Mouse (Mus musculus) cerebellum, adult 8-10 months (tissue): ENCODE measurements around the gene Ifna16.

Experiments
- DNase-seq: peaks from one replicate; pipeline ENCODE4 v3.0.0; 2022

Ifna16 gene

GRCm38 (mm10) chr4:88641077-88641831, 35.5 kb downstream of the Ifna16 start:
- DNase-seq: peak; percentile 95

DNA sequence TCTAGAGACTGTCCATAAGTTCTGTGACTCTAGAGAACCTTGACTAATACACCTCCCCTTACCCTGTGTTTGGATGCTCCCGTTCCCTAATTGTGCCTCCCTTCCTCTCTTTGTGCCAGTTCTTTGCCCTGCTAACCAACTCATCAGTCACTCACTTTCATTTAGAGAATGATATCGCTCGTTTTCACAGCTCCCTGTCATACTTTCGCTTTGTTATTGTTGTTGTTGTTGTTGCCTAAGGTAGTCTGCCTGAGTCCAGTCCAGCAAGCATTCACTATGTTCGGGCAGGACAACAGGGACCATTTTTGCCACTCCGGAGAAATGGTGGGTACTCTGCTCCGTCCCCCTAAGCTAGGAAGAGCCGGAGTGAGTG, 36.0 kb downstream of the Ifna16 start:
- DNase-seq: no peak

DNA sequence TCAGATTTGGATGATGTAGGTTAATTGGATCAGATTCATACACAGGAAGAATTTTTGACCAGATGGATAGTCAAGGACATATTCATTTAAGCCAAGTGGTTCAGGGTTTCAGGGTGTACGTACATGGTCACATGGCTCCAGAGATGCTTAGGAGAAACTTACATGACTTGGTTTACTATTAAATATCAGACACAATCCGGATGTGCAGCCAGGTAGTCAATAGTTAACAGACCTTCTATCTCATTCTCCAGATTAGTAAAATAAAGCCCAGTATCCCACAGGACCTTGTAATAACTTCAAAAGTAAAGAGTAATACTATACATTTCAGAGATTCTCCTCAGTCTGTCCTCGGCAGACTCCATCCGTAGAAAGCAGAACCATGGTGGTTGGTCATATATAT, 42.4 kb downstream of the Ifna16 start, which contains the start of gene C87499:
Gene C87499 (minus strand): TSS at position 101 of the 400 bp plus-strand sequence.
- no peak for DNase-seq
